In genomic region chr2:32488679-32489078, GRCm38 (mm10) we compare ENCODE assay signal across 8 mouse cellular contexts. TPM values are rescaled to one million over a fixed set of nuclear protein-coding genes. Genes with fewer than 3 reads are reported as not detected.
DNase-seq lines count a peak whose midpoint lies in the region; ATAC-seq and TF ChIP-seq lines count a peak whose summit lies in the region.

No protein-coding gene starts in this region.

- no peak overlapping the region for H3K4me3 ChIP-seq in C2C12 (ENCODE audit: insufficient read depth, poor library complexity, severe bottlenecking)
- H3K4me3 ChIP-seq in embryonic facial prominence, embryonic 10.5 days, result no peak overlapping the region
- H3K4me3 ChIP-seq in heart, adult 2 months, result no peak overlapping the region
- H3K4me3 ChIP-seq in kidney, embryonic 14.5 days (ENCODE audit: low read length), result no peak overlapping the region
- no peak overlapping the region for H3K4me3 ChIP-seq in limb, embryonic 14.5 days (replicated peaks; ENCODE audit: low read length)
- H3K4me3 ChIP-seq in neural tube, embryonic 12.5 days, result no peak overlapping the region
- H3K4me3 ChIP-seq in stomach, postnatal 0 days (ENCODE audit: low read depth, low read length), result no peak overlapping the region

- peaks cover 12% of the 10 kb centered on the region for H3K4me1 ChIP-seq in embryonic facial prominence, embryonic 10.5 days
- H3K4me1 ChIP-seq in heart, adult 2 months (ENCODE audit: control insufficient read depth, insufficient read depth, low read length), result peaks cover 2% of the 10 kb centered on the region
- H3K4me1 ChIP-seq in kidney, embryonic 14.5 days (ENCODE audit: control insufficient read depth, insufficient read depth, low read length), result no peaks in the 10 kb centered on the region
- H3K4me1 ChIP-seq in limb, embryonic 14.5 days (ENCODE audit: control insufficient read depth, insufficient read depth, low read length), result no peaks in the 10 kb centered on the region
- no peaks in the 10 kb centered on the region for H3K4me1 ChIP-seq in neural tube, embryonic 12.5 days
- no peaks in the 10 kb centered on the region for H3K4me1 ChIP-seq in stomach, postnatal 0 days (replicated peaks; ENCODE audit: control insufficient read depth, insufficient read depth)

- no peaks in the 10 kb centered on the region for H3K27me3 ChIP-seq in C2C12 (ENCODE audit: control insufficient read depth, insufficient read depth, insufficient read length)
- no peaks in the 10 kb centered on the region for H3K27me3 ChIP-seq in embryonic facial prominence, embryonic 10.5 days (replicated peaks; ENCODE audit: low read depth, poor library complexity, severe bottlenecking)
- H3K27me3 ChIP-seq in heart, adult 2 months (ENCODE audit: control insufficient read depth, insufficient read depth, low read length), result no peaks in the 10 kb centered on the region
- no peaks in the 10 kb centered on the region for H3K27me3 ChIP-seq in kidney, embryonic 14.5 days (ENCODE audit: control insufficient read depth, insufficient read depth, low read length)
- H3K27me3 ChIP-seq in limb, embryonic 14.5 days (ENCODE audit: control insufficient read depth, insufficient read depth, low read length), result no peaks in the 10 kb centered on the region
- H3K27me3 ChIP-seq in neural tube, embryonic 12.5 days (replicated peaks), result no peaks in the 10 kb centered on the region
- no peaks in the 10 kb centered on the region for H3K27me3 ChIP-seq in stomach, postnatal 0 days (ENCODE audit: control insufficient read depth, insufficient read depth, low read length)

- H3K27ac ChIP-seq in embryonic facial prominence, embryonic 10.5 days (replicated peaks), result 0 out of 2 replicates have a peak overlapping the region, but pooled peaks have one; percentile 7
- H3K27ac ChIP-seq in heart, adult 2 months, result no peak overlapping the region
- no peak overlapping the region for H3K27ac ChIP-seq in kidney, embryonic 14.5 days (ENCODE audit: low read depth, low read length)
- no peak overlapping the region for H3K27ac ChIP-seq in limb, embryonic 14.5 days (replicated peaks; ENCODE audit: low read depth, low read length)
- H3K27ac ChIP-seq in neural tube, embryonic 12.5 days, result no peak overlapping the region
- no peak overlapping the region for H3K27ac ChIP-seq in stomach, postnatal 0 days (replicated peaks)

- H3K36me3 ChIP-seq in C2C12 (ENCODE audit: control insufficient read depth, insufficient read depth), result no peaks in the 10 kb centered on the region
- no peaks in the 10 kb centered on the region for H3K36me3 ChIP-seq in embryonic facial prominence, embryonic 10.5 days (replicated peaks)
- H3K36me3 ChIP-seq in heart, adult 2 months (ENCODE audit: control insufficient read depth, insufficient read depth, low read length), result no peaks in the 10 kb centered on the region
- no peaks in the 10 kb centered on the region for H3K36me3 ChIP-seq in kidney, embryonic 14.5 days (ENCODE audit: control insufficient read depth, insufficient read depth, low read length)
- H3K36me3 ChIP-seq in limb, embryonic 14.5 days (ENCODE audit: control insufficient read depth, insufficient read depth, low read length), result no peaks in the 10 kb centered on the region
- H3K36me3 ChIP-seq in neural tube, embryonic 12.5 days, result no peaks in the 10 kb centered on the region
- no peaks in the 10 kb centered on the region for H3K36me3 ChIP-seq in stomach, postnatal 0 days (ENCODE audit: control insufficient read depth, insufficient read depth, low read length)

- H3K9me3 ChIP-seq in embryonic facial prominence, embryonic 10.5 days, result no peaks in the 10 kb centered on the region
- H3K9me3 ChIP-seq in kidney, embryonic 14.5 days (ENCODE audit: control insufficient read depth, low read length), result no peaks in the 10 kb centered on the region
- no peaks in the 10 kb centered on the region for H3K9me3 ChIP-seq in limb, embryonic 14.5 days (ENCODE audit: control insufficient read depth, low read length)
- H3K9me3 ChIP-seq in neural tube, embryonic 12.5 days, result no peaks in the 10 kb centered on the region
- no peaks in the 10 kb centered on the region for H3K9me3 ChIP-seq in stomach, postnatal 0 days (ENCODE audit: control insufficient read depth, low read length)

- H3K79me3 ChIP-seq in C2C12 (ENCODE audit: low read depth), result no peaks in the 10 kb centered on the region

- no peak overlapping the region for H3ac ChIP-seq in C2C12 (ENCODE audit: control insufficient read depth, insufficient read length, low read depth)

- TF ChIP-seq POLR2A in heart, adult 2 months (IDR thresholded peaks at IDR 0.05; ENCODE audit: insufficient read depth, low read depth, low read length), result no peak
- TF ChIP-seq POLR2A in limb, embryonic 14.5 days (IDR thresholded peaks at IDR 0.05; ENCODE audit: borderline replicate concordance, extremely low read depth, insufficient read depth, insufficient read length), result no peak

- H3K4me2 ChIP-seq in kidney, embryonic 14.5 days (replicated peaks; ENCODE audit: low read depth, low read length), result no peak overlapping the region
- H3K4me2 ChIP-seq in limb, embryonic 14.5 days (replicated peaks; ENCODE audit: low read depth, low read length, severe bottlenecking), result no peak overlapping the region
- no peak overlapping the region for H3K4me2 ChIP-seq in neural tube, embryonic 12.5 days (replicated peaks)
- H3K4me2 ChIP-seq in stomach, postnatal 0 days (replicated peaks; ENCODE audit: low read depth), result no peak overlapping the region

- intact Hi-C loops in heart, adult 2 months (cut with DNase I), result loop anchor here (1.0 to 5.0 kb wide), 2 partner anchors 66 to 78 kb away; no protein-coding TSS in a partner anchor

- peak; percentile 88 for DNase-seq in adrenal gland, postnatal 14 days
- peak; percentile 84 for DNase-seq in embryonic facial prominence, embryonic 10.5 days (ENCODE audit: low spot score)
- peak; percentile 78 to 82 for DNase-seq in heart, adult 2 months
- peak; percentile 89 for DNase-seq in limb, embryonic 14.5 days (ENCODE audit: low spot score)
- DNase-seq in stomach, postnatal 0 days (ENCODE audit: low spot score), result peak; percentile 83

- H3K79me2 ChIP-seq in C2C12 (ENCODE audit: control insufficient read depth, insufficient read depth), result no peaks in the 10 kb centered on the region
- H3K79me2 ChIP-seq in heart, adult 2 months (replicated peaks; ENCODE audit: control insufficient read depth, insufficient read depth, low read length), result no peaks in the 10 kb centered on the region

- peak; percentile 86 for TF ChIP-seq CTCF in C2C12 (IDR thresholded peaks at IDR 0.05; ENCODE audit: control insufficient read depth, insufficient read depth, insufficient read length)
- peak; percentile 96 for TF ChIP-seq CTCF in heart, adult 2 months (IDR thresholded peaks at IDR 0.05)
- TF ChIP-seq CTCF in stomach, postnatal 0 days (IDR thresholded peaks at IDR 0.05; ENCODE audit: low read depth), result peak; percentile 95

- peak; percentile 74; the same call in 1 of the 2 replicates for TF ChIP-seq EP300 in heart, adult 2 months (IDR thresholded peaks at IDR 0.05; ENCODE audit: insufficient read depth, low read depth, low read length)
- TF ChIP-seq EP300 in stomach, postnatal 0 days (optimal IDR thresholded peaks at IDR 0.05), result no peak

- WGBS in embryonic facial prominence, embryonic 10.5 days, result 3% methylated on average over 5 of the region's 5 CpGs
- under 1% methylated on average over 5 of the region's 5 CpGs for WGBS in heart, adult 2 months
- WGBS in kidney, embryonic 14.5 days, result 2% methylated on average over 5 of the region's 5 CpGs
- WGBS in limb, embryonic 14.5 days, result 1% methylated on average over 5 of the region's 5 CpGs
- 1% methylated on average over 5 of the region's 5 CpGs for WGBS in neural tube, embryonic 12.5 days
- 2% methylated on average over 5 of the region's 5 CpGs for WGBS in stomach, postnatal 0 days

- H3K9ac ChIP-seq in heart, adult 2 months (ENCODE audit: low read depth, low read length), result no peak overlapping the region
- H3K9ac ChIP-seq in kidney, embryonic 14.5 days (ENCODE audit: low read depth, low read length), result no peak overlapping the region
- H3K9ac ChIP-seq in limb, embryonic 14.5 days (ENCODE audit: low read depth, low read length, severe bottlenecking), result no peak overlapping the region
- no peak overlapping the region for H3K9ac ChIP-seq in neural tube, embryonic 12.5 days
- no peak overlapping the region for H3K9ac ChIP-seq in stomach, postnatal 0 days (ENCODE audit: low read length)

- ATAC-seq in kidney, embryonic 14.5 days (ENCODE audit: low FRiP score, low TSS enrichment), result peak; percentile 37; the same call in 1 of the 2 replicates
- peak; percentile 69; the same call in 1 of the 2 replicates for ATAC-seq in limb, embryonic 14.5 days (ENCODE audit: low FRiP score, low read depth)
- ATAC-seq in neural tube, embryonic 12.5 days (ENCODE audit: low FRiP score, low read depth), result peak; percentile 14; the same call in 1 of the 2 replicates
- ATAC-seq in stomach, postnatal 0 days (ENCODE audit: low FRiP score, low TSS enrichment), result peak; percentile 41

RNA-seq across cellular contexts. Expression of gene Slc25a25, which starts 37.4 kb away (rescaled TPM):
- polyA plus RNA-seq in C2C12 (2012; fragmentation: generic; extraction: Trizol), result 11.2 TPM
- total RNA-seq in adrenal gland, postnatal 14 days (2021), result 63.6 and 119 TPM in 2 replicates
- polyA plus RNA-seq in embryonic facial prominence, embryonic 10.5 days (2016; fragmentation: Nextera tagmentation; extraction: Ambion mirVana), result 29.8 and 31.8 TPM in 2 replicates
- total RNA-seq in heart, adult 2 months (2021), result 10 to 100 TPM in 1 of 2 experiments, 1 to 10 TPM in 1; 8.5 to 10.1 TPM
- 5.7 and 7.3 TPM in 2 replicates for polyA plus RNA-seq in heart, adult 2 months (2012; rRNA removed)
- 10.7 and 14.8 TPM in 2 replicates for polyA plus RNA-seq in kidney, embryonic 14.5 days (2014; fragmentation: Nextera tagmentation; extraction: Ambion mirVana)
- polyA plus RNA-seq in limb, embryonic 14.5 days (2012; rRNA removed), result 17.4 and 19.2 TPM in 2 replicates
- 12.7 and 15.1 TPM in 2 replicates for polyA plus RNA-seq in limb, embryonic 14.5 days (2014; fragmentation: Nextera tagmentation; extraction: Ambion mirVana)
- 41.6 and 44.0 TPM in 2 replicates for polyA plus RNA-seq in neural tube, embryonic 12.5 days (2016; fragmentation: Nextera tagmentation; extraction: Ambion mirVana)
- 11.1 and 11.5 TPM in 2 replicates for polyA plus RNA-seq in stomach, postnatal 0 days (2015; fragmentation: Nextera tagmentation; extraction: Ambion mirVana)

RNA-seq across cellular contexts. Expression of gene Naif1, which starts 38.4 kb away (rescaled TPM):
- 3.2 TPM for polyA plus RNA-seq in C2C12 (2012; fragmentation: generic; extraction: Trizol)
- 4.3 and 4.4 TPM in 2 replicates for total RNA-seq in adrenal gland, postnatal 14 days (2021)
- polyA plus RNA-seq in embryonic facial prominence, embryonic 10.5 days (2016; fragmentation: Nextera tagmentation; extraction: Ambion mirVana), result 6.4 and 6.8 TPM in 2 replicates
- 1 to 10 TPM; 2.8 to 3.4 TPM for total RNA-seq in heart, adult 2 months (2021)
- polyA plus RNA-seq in heart, adult 2 months (2012; rRNA removed), result 3.7 and 4.6 TPM in 2 replicates
- 6.4 and 6.8 TPM in 2 replicates for polyA plus RNA-seq in kidney, embryonic 14.5 days (2014; fragmentation: Nextera tagmentation; extraction: Ambion mirVana)
- polyA plus RNA-seq in limb, embryonic 14.5 days (2012; rRNA removed), result 4.5 and 5.1 TPM in 2 replicates
- 4.2 and 5.4 TPM in 2 replicates for polyA plus RNA-seq in limb, embryonic 14.5 days (2014; fragmentation: Nextera tagmentation; extraction: Ambion mirVana)
- polyA plus RNA-seq in neural tube, embryonic 12.5 days (2016; fragmentation: Nextera tagmentation; extraction: Ambion mirVana), result 5.7 and 6.0 TPM in 2 replicates
- 2.5 and 2.6 TPM in 2 replicates for polyA plus RNA-seq in stomach, postnatal 0 days (2015; fragmentation: Nextera tagmentation; extraction: Ambion mirVana)

RNA-seq across cellular contexts. Expression of gene Fam102a, which starts 46.5 kb away (rescaled TPM):
- polyA plus RNA-seq in C2C12 (2012; fragmentation: generic; extraction: Trizol), result 2.4 TPM
- 25.6 and 28.7 TPM in 2 replicates for total RNA-seq in adrenal gland, postnatal 14 days (2021)
- polyA plus RNA-seq in embryonic facial prominence, embryonic 10.5 days (2016; fragmentation: Nextera tagmentation; extraction: Ambion mirVana), result 11.8 and 12.3 TPM in 2 replicates
- total RNA-seq in heart, adult 2 months (2021), result 1 to 10 TPM; 7.0 to 7.1 TPM
- 9.2 and 10.6 TPM in 2 replicates for polyA plus RNA-seq in heart, adult 2 months (2012; rRNA removed)
- 12.2 and 16.9 TPM in 2 replicates for polyA plus RNA-seq in kidney, embryonic 14.5 days (2014; fragmentation: Nextera tagmentation; extraction: Ambion mirVana)
- polyA plus RNA-seq in limb, embryonic 14.5 days (2012; rRNA removed), result 15.3 and 22.8 TPM in 2 replicates
- 17.2 TPM in 2 replicates for polyA plus RNA-seq in limb, embryonic 14.5 days (2014; fragmentation: Nextera tagmentation; extraction: Ambion mirVana)
- polyA plus RNA-seq in neural tube, embryonic 12.5 days (2016; fragmentation: Nextera tagmentation; extraction: Ambion mirVana), result 11.5 and 14.4 TPM in 2 replicates
- 16.6 and 20.2 TPM in 2 replicates for polyA plus RNA-seq in stomach, postnatal 0 days (2015; fragmentation: Nextera tagmentation; extraction: Ambion mirVana)

Comparison
In these comparisons a context has a peak if more than half of its experiments do, and no peak if none do; other contexts are left out.
1. ATAC-seq: peak in every context shown above with its lines; median percentile 69 in limb, embryonic 14.5 days; 41 in stomach, postnatal 0 days; 37 in kidney, embryonic 14.5 days; 14 in neural tube, embryonic 12.5 days.